Mouse (Mus musculus): ENCODE results near the gene B3gat2.

Gene B3gat2

DNA sequence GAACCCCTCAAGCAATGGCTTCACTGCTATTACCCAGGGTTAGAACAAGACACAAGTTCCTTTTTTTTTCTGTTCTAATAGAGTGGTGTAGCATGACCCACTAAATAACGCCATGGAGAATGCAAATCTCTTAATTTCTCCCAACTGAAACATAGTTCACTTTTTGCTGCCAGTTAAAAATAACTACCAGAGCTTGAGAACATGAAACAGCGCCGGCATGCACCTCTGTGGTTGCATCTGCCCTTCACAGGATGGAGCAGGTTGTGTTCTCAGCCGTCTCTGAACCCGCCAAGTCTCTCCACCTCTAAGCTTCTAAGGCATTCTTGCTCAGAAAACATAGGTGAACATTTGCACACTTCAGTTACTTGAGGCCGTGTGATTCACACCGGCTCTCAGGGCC, 72.7 kb downstream of the B3gat2 start:
- no peak for DNase-seq (ENCODE audit: low spot score in 2 of 2)

DNA sequence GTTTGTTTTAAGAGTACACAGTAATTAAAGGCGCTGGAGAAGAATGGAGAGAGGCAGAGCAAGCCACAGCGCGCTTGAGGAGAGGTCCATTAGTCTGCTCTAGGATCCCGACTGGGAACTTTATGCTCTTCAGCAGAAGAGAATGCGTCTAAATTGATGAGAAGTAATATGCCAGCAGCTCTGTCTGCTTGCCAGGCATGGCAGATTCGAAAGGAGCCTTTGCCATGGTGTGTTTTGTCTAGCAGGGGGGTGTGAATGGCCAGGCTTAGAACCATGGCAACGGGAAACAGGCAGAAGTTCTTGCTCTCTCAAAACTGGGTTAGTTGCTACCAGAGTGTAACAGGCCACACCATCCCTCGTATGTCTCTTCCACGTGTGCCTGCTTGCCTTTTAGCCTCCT, 73.3 kb downstream of the B3gat2 start:
- no peak for DNase-seq (ENCODE audit: low spot score in 2 of 2)

DNA sequence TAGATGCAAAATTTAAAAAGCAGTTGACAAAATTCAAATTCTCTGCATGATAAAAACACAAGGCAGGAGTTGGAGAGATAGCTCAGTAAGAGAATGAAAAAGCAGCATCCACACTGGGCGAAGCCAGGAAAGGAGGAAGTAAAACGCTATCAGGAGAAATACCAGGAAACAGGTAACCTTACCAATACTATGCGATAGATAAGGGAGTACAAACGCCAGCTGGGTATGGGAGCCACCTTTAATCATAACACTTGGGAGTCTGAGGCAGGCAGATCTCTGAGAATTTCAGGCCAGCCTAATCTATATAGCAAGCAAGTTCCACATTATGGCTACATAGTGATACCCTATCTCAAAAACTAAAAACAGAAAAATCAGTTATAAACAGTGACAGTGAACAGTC, 75.1 kb downstream of the B3gat2 start:
- no peak for DNase-seq (ENCODE audit: low spot score in 2 of 2)

DNA sequence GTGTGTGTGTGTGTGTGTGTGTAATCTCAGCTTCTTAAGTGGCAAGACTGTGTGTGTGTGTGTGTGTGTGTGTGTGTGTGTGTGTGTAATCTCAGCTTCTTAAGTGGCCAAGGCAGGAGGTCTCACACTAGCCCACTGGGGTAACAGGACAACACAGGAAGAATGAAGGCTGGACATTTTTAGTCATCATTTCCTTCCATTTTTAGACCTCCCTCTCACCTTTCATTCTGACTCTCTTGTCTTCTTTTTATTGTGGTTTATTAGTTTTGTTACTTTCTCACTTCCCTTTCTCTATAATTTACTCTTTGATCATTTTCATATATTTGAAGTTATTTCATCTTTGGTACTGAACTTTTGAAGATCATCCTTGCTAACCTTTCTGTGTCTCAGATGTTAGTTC, 79.4 kb downstream of the B3gat2 start:
- DNase-seq (ENCODE audit: low spot score in 2 of 2): no peak

DNA sequence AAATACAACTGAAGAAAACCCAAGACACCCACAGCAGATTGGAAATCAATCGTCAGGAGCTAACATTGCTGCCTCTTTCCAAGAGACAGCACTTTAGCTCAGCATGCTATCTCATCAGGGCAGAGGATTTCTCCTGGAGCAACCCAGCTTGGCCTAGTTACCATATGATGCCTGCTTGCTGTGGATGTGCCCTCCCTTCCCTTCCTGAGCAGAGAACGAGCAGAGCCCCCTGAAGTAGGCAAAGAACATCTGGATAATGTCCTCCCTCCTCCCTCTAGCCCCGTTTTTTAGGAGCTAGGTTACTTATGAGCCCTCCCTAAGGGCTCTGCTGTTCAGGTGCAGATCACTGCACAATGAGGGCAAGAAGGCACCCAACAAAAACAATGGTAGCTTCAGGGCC, 81.1 kb downstream of the B3gat2 start:
- no peak for DNase-seq (ENCODE audit: low spot score in 2 of 2)

DNA sequence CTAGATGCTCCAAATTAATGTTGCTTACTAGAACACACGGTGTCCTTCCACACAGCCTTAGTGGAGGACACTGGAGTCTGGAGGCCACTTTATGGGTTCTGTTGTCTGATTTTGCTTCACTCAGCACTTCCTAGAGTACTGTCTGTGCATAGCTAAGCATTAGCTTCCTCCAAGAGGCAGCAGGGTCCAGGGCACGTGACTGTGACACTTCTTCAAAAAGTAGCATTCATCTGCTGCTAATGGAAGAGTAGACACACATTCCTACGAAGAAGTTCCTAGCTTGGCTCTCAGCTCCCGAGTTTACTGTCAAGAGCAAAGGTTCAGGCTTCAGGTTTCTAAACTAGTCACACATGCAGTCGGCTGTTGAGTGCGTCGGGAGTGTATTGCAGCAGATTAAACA, 82.2 kb downstream of the B3gat2 start:
- no peak for DNase-seq (ENCODE audit: low spot score in 2 of 2)

DNA sequence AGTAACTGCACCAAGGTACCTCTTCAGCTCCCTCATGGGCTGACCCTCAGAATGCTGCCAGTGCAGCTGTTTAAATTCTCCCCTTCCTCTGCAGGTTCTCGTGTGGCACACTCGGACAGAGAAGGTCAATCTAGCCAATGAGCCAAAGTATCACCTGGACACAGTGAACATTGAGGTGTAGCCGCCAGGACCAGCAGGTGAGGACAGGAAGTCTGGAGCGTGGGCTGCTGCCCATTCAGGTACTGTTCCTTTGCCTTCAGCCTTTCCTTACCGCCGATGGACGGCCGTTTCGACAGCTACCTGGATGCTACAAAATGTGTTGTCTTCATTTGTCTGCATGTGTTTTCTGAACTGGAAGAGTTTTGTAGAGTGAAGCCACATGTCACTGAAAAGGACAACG, 83.5 kb downstream of the B3gat2 start:
- DNase-seq (ENCODE audit: low spot score in 2 of 2): no peak

DNA sequence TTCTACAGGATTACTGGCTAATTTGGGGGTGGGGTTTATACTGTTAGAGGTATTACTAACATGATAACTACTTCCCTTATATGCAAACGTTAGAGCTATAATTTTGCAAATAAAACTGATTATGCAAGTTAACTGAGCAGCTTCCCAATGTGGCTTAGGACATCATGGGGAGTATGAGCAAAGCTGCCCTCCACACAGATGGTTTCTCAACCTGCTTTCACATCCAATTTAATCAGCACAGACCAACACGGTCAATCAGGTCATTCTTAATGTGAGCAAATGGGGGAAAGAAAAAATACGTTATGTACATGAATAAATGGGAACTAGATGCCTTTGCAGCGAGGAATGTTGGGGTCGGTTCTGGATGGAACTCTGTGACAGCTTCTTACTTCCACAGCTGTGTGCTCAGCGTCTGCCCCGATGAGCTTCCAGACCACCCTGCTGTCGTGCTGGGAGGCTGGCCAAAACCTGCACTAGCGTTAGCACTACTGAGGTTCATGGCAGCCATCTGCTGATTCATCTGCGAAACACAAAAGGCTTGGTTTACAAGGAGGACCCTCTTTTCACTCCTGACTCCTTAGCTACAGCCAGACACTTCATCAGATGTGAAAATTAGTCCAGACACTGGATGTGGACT, 84.6 kb downstream of the B3gat2 start:
- DNase-seq (ENCODE audit: low spot score in 2 of 2): no peak

DNA sequence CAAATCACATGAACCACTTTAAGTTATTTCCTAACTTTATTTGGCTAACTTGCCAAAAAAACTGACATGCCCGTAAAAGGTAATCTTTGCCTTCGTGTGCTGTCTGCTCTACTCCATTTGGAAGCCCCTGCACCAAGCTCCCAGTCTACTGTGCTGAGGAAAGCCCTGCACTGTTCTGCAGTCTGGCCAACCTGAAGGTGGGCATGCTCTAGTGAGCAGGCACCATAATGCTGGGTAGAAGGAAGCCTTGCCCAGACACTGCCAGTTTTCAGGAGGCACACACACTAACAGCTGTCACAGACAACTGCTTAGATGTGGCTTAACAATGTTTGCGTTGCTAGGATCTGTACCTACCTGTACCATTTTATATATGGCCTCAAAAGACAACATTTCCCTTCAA, 94.1 kb downstream of the B3gat2 start:
- DNase-seq (ENCODE audit: low spot score in 2 of 2): no peak

DNA sequence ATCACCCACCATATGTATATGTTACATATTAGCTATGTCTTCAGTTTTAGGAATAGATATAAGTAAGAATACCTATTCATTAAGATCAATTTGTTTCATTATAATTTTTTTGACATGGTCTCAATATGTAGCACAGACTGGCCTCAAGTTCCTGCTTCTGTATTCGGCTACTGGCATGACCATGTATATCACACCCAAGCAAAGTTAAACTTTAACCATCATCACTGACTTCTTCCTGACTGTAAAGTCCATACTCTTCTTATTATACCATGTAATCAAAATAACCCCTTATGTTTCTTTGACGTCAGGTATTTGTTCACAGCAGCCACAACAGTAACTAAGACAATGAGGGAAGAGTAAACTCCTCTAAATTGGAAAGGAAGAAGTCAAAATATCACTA, 99.4 kb downstream of the B3gat2 start:
- DNase-seq (ENCODE audit: low spot score in 2 of 2): no peak

DNA sequence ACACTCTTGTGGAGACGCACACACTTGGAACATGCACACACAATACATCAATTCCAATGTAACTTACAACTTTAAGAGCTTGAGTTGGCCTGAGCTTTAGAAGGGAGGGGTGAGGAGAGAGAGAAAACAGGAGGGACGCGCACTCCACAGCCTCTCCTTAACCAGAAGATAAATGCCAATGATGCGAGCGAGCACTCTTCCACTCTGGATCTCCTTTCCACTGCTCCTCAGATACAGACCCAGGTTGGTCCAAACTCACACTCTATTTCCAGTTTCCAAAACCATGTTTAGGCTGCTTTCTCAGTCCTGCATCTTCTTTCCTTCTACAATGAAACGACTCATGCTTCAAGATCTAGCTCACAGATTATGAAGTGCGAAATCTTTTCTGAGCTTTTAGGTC, 104.0 kb downstream of the B3gat2 start:
- no peak for DNase-seq (ENCODE audit: low spot score in 2 of 2)

DNA sequence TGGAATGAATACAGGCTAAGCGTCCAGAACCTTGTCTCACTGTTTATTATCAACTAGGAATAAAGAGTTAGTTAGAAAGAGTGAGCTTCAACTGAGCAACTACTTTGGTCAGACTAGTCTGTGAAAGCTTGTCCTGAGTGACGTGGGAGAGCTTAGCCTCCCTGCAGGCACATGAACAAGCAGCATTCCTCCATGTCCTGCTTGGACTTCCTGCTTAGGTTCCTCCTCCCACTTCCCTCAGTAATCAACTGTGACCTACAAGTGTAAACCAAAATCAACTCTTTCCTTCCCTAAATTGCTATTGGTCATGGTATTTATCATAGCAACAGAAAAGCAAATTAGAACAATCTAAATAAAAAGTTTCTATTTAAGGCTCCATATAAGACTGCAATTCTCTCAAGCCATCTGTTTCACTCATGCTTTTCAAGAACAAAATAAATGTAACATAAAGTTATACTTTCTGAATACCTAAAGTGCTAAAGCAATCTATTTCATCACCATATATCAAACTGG, 105.9 kb downstream of the B3gat2 start:
- no peak for DNase-seq (ENCODE audit: low spot score in 2 of 2)

DNA sequence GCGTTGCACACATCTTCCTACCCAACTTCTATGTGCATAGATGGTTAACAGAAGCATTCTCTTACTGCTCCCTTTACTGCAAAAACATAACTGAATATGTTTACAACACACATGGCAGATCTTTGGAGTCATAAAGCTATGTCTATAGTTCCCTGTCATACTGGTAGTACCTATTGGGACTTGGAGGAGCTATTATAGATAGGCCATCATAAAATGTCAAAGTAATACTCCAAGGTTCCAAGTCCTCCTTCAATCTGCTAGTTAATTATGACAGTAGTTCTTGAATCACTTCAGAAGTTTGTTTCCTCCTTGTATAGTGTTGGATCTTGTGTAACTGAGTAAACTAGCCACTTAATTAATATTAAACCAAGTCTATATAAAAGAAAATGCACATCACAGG, 110.6 kb downstream of the B3gat2 start:
- DNase-seq (ENCODE audit: low spot score in 2 of 2): no peak

DNA sequence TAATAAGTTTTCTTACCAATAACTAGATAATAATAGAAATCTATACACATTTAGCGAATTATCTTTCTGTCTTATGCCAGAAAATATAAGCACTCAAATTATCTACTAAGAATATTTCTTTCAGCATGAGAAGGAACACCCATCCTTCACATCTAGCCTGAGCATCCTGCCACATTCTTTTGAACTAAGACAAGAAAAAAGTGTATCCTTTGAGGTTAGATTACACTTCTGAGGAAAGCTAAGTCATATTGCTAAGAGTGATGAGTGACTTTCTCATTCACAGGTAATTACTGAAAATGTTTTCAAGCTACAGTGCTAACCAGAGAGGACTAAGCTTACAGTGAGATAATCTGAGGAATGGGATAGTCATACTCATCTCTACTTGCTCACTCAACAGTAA, 121.1 kb downstream of the B3gat2 start:
- DNase-seq (ENCODE audit: low spot score in 2 of 2): no peak

DNA sequence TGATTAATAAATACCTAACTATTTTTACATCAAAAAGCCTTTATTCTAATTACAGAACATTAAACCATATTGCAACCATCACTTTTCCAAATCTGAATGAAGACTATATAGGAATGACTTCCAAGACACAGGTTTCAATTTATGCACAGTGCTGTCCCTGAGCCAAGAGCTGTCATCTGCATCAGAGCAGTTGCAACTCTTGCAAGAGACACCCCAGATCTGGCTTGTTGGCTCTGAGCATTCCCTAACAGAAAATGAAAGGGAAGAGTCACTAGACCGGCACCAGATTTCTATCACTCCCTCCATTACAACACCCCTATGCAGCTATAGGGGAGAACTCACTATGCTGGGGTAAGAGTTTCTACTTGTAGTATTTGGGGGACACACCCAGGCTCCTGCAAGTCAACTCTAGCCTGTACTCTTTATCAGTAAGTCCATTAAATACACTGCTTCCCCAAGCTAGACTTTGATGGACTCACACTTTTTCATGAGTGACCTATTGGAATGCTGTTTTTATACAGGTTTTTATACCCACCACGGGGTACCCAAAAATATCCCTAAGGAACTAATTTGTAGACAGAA, 122.6 kb downstream of the B3gat2 start:
- no peak for DNase-seq (ENCODE audit: low spot score in 2 of 2)

DNA sequence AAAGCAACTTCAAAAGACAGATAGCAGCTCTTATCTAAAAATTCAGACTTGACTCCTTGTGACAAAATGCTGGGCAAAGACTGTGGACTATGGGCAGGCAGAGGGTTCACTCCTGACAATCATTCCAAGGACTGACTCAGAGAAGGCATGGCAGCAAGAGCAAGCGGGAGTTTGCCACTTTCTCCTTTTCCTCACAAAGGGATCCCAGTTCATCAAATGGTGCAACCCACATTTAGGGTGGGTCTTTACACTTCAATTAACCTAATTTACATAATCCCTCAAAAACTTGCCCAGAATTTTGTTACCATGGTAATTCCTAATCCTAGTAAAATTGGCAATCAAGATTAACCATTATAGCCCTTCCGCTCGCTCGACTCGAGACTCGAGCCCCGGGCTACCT, 123.4 kb downstream of the B3gat2 start:
- no peak for DNase-seq (ENCODE audit: low spot score in 2 of 2)

DNA sequence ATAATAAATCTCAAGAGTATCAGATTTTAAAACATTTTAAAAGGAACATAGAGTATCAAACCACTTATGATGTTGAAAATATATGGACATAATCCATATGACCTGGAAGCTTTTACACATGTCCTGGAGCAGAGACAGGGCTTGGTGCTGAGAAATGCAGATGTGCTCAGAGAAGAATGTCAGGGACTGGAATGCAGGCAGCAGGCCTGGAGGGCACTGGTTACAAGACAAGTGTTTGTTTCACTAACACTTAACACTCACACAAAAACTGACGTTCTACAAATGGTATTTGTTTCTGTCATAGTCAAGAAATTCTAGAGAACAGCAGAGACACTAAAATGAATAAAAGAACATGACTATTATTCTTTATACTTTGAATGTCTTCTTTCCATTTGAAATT, 130.5 kb downstream of the B3gat2 start:
- DNase-seq (ENCODE audit: low spot score in 2 of 2): no peak
